Mouse (Mus musculus): ENCODE results near the gene Fbxw8. TPM values are rescaled to one million over a fixed set of nuclear protein-coding genes. Genes with fewer than 3 reads are reported as not detected.

Fbxw8 gene
- polyA plus RNA-seq, 1 experiment from 2014 or later = 26.3 TPM

DNA sequence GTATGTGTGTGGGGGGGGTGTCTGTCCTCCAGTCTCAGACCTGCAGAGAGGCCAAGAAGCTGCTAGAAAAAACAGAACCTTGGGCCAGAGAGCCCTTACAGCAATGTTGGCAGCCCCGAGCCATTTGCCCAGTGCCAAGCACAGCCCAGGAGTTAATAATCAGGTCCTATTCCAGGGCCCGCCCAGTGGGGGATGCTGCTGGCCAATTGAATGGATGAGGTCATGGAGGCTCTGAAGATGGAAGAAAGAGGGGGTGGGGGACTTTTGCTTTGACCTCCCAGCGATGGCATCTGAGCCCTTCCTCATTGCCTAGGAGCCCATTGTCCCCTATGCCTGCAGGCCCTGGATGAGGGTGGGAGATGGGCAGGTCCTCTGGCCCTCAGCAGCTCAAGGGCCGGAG is 123.8 kb downstream of the Fbxw8 start:
- Histone ChIP-seq H3K36me3 (ENCODE audit: insufficient read depth, low read length) (no peaks in the 10 kb centered on the region), H3K4me3 (ENCODE audit: low read length) (no peak overlapping the region), H3K9me3 (ENCODE audit: low read length) (peaks cover 4% of the 10 kb centered on the region; the same call in 1 of the 2 replicates), H3K4me2 (replicated peaks; ENCODE audit: low read depth, low read length) (no peak overlapping the region), H3K9ac (replicated peaks; ENCODE audit: low read length) (no peak overlapping the region), H3K27ac (ENCODE audit: low read length) (no peak overlapping the region), H3K4me1 (ENCODE audit: insufficient read depth, low read length) (peaks cover 28% of the 10 kb centered on the region), H3K27me3 (ENCODE audit: insufficient read depth, low read length) (peaks cover 38% of the 10 kb centered on the region)
- ATAC-seq (ENCODE audit: low FRiP score, low TSS enrichment) = no peak
- 53% methylated on average over 4 of the region's 4 CpGs for whole genome bisulfite sequencing

DNA sequence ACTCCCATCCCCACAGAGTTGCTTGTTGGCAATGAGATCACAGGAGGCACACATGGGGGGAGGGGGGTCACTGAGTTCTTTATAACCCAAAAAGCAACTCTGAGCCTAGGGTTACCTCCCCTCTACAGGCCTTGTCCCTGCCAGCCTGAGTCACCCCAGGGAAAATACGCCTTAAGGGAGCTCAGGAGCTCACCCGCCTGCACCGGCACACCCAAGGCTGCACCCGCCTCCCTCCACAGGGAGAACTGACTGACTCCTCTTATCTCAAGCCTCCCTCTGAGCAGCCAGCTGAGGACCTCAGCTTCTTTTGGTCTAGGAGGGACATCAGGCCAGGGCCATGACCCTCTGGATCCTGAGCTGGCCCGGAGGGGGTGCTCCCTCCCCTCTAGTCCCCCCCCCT is 124.2 kb downstream of the Fbxw8 start:
- Histone ChIP-seq H3K27ac (ENCODE audit: low read length) (no peak overlapping the region), H3K4me2 (replicated peaks; ENCODE audit: low read depth, low read length) (no peak overlapping the region), H3K9me3 (ENCODE audit: low read length) (peaks cover 4% of the 10 kb centered on the region; the same call in 1 of the 2 replicates), H3K36me3 (ENCODE audit: insufficient read depth, low read length) (no peaks in the 10 kb centered on the region), H3K27me3 (ENCODE audit: insufficient read depth, low read length) (peaks cover 42% of the 10 kb centered on the region), H3K4me3 (ENCODE audit: low read length) (no peak overlapping the region), H3K4me1 (ENCODE audit: insufficient read depth, low read length) (peaks cover 31% of the 10 kb centered on the region), H3K9ac (replicated peaks; ENCODE audit: low read length) (no peak overlapping the region)
- WGBS = 62% methylated on average over 5 of the region's 5 CpGs
- no peak for ATAC-seq (ENCODE audit: low FRiP score, low TSS enrichment)

DNA sequence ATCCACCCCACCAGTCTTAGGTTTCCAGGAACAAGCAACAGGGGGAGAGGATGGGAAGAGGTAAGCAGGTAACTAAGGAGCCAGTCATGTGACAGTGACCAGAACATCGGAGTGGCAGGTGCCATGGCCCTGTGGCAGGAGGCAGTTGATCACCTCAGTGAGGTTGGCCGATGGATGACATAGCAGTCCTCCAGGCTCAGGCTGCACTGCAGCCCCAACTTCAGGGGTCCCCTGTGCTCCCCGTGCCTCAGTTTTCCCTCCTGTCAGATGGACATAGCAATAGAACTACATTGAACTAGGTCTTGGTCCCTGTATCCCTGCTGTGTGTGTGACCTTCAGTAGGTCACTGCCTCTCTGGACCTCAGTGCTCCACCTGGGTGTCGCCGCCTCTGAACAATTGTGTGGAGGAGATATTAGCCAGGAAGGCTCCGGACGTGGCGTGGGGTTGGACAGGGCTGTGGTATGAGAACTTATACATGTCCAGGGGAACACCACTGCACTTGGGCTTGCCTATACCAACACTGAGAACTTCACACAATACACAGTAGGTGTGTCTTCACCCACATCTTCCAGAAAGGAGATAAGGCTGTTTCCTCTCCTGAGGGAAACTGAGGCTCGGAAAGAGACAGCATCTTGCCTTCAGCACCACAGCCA is 125.1 kb downstream of the Fbxw8 start:
- Histone ChIP-seq H3K4me3 (ENCODE audit: low read length) (no peak overlapping the region), H3K27me3 (ENCODE audit: insufficient read depth, low read length) (peaks cover 49% of the 10 kb centered on the region), H3K9ac (replicated peaks; ENCODE audit: low read length) (no peak overlapping the region), H3K4me1 (ENCODE audit: insufficient read depth, low read length) (peaks cover 31% of the 10 kb centered on the region), H3K36me3 (ENCODE audit: insufficient read depth, low read length) (no peaks in the 10 kb centered on the region), H3K27ac (ENCODE audit: low read length) (no peak overlapping the region), H3K9me3 (ENCODE audit: low read length) (peaks cover 2% of the 10 kb centered on the region; the same call in 1 of the 2 replicates), H3K4me2 (replicated peaks; ENCODE audit: low read depth, low read length) (no peak overlapping the region)
- ATAC-seq (ENCODE audit: low FRiP score, low TSS enrichment) = no peak
- 90% methylated on average over 9 of the region's 9 CpGs for WGBS

DNA sequence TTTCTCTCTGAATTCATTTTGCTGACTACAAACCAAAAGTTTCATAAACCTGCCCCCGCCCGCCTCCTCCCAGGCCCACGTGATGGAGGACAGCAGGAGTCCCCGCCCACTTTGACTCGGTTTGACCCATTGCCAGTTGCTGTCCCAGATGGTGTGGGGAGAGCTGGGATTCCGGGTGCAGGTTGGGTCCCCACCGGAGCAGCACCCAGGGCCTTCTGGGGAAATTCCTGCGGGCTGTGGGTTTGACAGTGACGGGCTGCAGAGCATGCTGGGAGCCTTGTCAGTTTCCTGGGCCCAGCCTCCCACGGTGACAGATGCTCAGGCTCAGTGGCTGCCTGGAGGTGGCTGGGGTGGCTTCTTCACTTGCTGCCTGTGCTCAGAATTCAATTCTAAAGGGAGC is 125.8 kb downstream of the Fbxw8 start:
- Histone ChIP-seq H3K4me3 (ENCODE audit: low read length) (peak overlapping the region; percentile 69), H3K36me3 (ENCODE audit: insufficient read depth, low read length) (no peaks in the 10 kb centered on the region), H3K27ac (ENCODE audit: low read length) (no peak overlapping the region), H3K27me3 (ENCODE audit: insufficient read depth, low read length) (peaks cover 49% of the 10 kb centered on the region), H3K9me3 (ENCODE audit: low read length) (no peaks in the 10 kb centered on the region), H3K9ac (replicated peaks; ENCODE audit: low read length) (peak overlapping the region; percentile 7; the same call in 1 of the 2 replicates), H3K4me2 (replicated peaks; ENCODE audit: low read depth, low read length) (peak overlapping the region; percentile 100), H3K4me1 (ENCODE audit: insufficient read depth, low read length) (peaks cover 31% of the 10 kb centered on the region)
- ATAC-seq (ENCODE audit: low FRiP score, low TSS enrichment) = 0 out of 2 replicates have a peak, but pooled peaks have one; percentile 13
- WGBS = 7% methylated on average over 10 of the region's 10 CpGs

DNA sequence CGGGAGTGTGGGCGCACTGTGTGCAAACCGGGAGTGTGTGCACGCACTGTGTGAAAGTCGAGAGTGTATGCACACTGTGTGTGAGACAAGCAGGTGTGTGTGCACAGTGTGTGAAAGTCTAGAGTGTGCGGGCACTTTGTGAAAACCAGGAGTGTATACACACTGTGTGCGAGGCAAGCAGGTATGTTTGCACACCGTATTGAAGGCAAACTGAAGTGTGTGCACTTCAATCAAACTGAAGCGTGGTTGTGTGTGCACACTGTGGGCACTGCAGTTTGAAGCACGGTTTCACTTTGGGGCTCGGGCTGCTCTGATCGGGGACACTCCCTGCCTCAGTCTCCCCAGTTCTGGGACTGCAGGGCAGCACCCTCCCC is 126.2 kb downstream of the Fbxw8 start:
- H3K27ac ChIP-seq (ENCODE audit: low read length) = no peak overlapping the region
- peak; percentile 37; the same call in 1 of the 2 replicates for ATAC-seq (ENCODE audit: low FRiP score, low TSS enrichment)
- H3K4me3 ChIP-seq (ENCODE audit: low read length) = peak overlapping the region; percentile 69
- H3K9me3 ChIP-seq (ENCODE audit: low read length) = no peaks in the 10 kb centered on the region
- WGBS = 10% methylated on average over 12 of the region's 12 CpGs
- H3K9ac ChIP-seq (replicated peaks; ENCODE audit: low read length) = peak overlapping the region; percentile 7
- no peaks in the 10 kb centered on the region for H3K36me3 ChIP-seq (ENCODE audit: insufficient read depth, low read length)
- peaks cover 49% of the 10 kb centered on the region for H3K27me3 ChIP-seq (ENCODE audit: insufficient read depth, low read length)
- H3K4me1 ChIP-seq (ENCODE audit: insufficient read depth, low read length) = peaks cover 31% of the 10 kb centered on the region
- peak overlapping the region; percentile 100 for H3K4me2 ChIP-seq (replicated peaks; ENCODE audit: low read depth, low read length)

DNA sequence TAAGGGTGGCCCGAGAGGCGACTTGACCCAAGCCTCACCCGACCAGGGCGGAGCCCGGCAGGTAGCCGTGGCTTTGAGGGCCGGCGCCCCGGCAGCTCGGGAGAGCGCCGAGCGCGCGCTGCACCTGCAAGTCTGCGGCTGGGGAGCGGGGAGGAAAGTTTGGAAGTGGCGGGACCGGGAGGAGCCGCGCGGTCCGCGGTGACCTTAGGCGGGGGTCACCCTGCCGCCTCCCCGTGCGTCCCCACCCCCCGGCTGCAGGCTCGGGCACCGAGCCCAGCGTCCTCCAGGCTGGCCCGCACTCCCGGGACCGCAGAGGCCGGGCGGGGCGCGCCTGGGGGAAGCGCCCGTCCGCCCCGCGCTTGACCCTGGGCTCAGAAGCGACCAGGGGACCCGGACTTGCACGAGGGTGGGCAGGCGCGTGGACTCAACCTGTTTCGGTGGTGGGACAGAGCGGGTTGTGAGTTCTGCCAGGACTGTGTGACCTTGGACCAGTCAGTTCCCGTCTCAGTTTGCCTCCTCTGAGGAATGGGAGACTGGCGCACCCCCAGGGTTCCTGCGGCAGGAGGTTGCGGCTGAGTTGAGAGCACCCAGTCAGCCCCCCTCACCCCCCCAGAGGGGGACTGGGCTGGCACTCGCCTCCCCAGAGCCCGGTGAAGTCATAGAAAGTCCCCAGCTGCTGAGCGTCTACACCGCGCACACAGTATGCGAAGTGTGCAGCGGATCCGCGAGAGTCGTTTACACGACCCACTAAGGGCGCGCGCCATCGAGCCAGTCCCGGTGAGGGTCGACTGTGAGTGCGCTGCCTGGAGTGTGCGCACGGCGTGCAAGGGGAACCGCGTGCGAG is 126.9 kb downstream of the Fbxw8 start:
- H3K36me3 ChIP-seq (ENCODE audit: insufficient read depth, low read length) = no peaks in the 10 kb centered on the region
- H3K4me3 ChIP-seq (ENCODE audit: low read length) = peak overlapping the region; percentile 69
- no peaks in the 10 kb centered on the region for H3K9me3 ChIP-seq (ENCODE audit: low read length)
- peaks cover 31% of the 10 kb centered on the region for H3K4me1 ChIP-seq (ENCODE audit: insufficient read depth, low read length)
- H3K27me3 ChIP-seq (ENCODE audit: insufficient read depth, low read length) = peaks cover 49% of the 10 kb centered on the region
- peak; percentile 25; the same call in 1 of the 2 replicates for ATAC-seq (ENCODE audit: low FRiP score, low TSS enrichment)
- H3K9ac ChIP-seq (replicated peaks; ENCODE audit: low read length) = peak overlapping the region; percentile 69
- WGBS = 1% methylated on average over 67 of the region's 79 CpGs
- H3K4me2 ChIP-seq (replicated peaks; ENCODE audit: low read depth, low read length) = peak overlapping the region; percentile 100
- no peak overlapping the region for H3K27ac ChIP-seq (ENCODE audit: low read length)

DNA sequence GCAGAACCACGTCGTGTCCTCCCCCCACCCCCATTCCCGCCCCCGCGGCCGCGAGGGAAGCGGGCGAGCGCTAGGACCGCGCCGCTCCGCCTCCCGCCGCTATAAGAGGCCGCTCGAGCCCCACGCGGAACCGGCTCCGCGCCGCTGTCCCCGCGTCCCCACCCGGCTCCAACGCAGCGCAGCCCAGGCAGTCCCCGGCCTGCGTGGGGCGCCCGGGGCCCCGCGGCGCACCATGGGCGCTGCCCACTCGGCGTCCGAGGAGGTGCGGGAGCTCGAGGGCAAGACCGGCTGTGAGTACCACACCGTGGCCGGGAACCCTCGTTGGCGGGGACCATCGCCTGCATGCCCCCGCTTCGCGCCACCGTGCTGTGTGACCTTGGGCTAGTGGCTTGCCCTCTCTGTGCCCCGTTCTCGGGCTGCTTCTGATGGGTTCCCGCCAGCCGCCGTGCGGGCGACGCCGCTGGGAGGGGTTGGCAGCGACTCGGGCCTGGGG is 127.5 kb downstream of the Fbxw8 start, which contains the start of gene Tesc:
TSS of gene Tesc (plus strand) at position 46 of the 493 bp plus-strand sequence.
- Histone ChIP-seq H3K9me3 (ENCODE audit: low read length) (no peaks in the 10 kb centered on the region), H3K27ac (ENCODE audit: low read length) (no peak within 1 kb of the TSS), H3K27me3 (ENCODE audit: insufficient read depth, low read length) (peaks cover 49% of the 10 kb centered on the region), H3K36me3 (ENCODE audit: insufficient read depth, low read length) (no peaks in the 10 kb centered on the region), H3K9ac (replicated peaks; ENCODE audit: low read length) (peak within 1 kb of the TSS; percentile 69), H3K4me1 (ENCODE audit: insufficient read depth, low read length) (peaks cover 31% of the 10 kb centered on the region), H3K4me2 (replicated peaks; ENCODE audit: low read depth, low read length) (peak within 1 kb of the TSS; percentile 100), H3K4me3 (ENCODE audit: low read length) (peak within 1 kb of the TSS; percentile 69)
- ATAC-seq (ENCODE audit: low FRiP score, low TSS enrichment) = no peak; the same call in 1 of the 2 replicates
- WGBS = 0% methylated on average over 42 of the region's 63 CpGs

DNA sequence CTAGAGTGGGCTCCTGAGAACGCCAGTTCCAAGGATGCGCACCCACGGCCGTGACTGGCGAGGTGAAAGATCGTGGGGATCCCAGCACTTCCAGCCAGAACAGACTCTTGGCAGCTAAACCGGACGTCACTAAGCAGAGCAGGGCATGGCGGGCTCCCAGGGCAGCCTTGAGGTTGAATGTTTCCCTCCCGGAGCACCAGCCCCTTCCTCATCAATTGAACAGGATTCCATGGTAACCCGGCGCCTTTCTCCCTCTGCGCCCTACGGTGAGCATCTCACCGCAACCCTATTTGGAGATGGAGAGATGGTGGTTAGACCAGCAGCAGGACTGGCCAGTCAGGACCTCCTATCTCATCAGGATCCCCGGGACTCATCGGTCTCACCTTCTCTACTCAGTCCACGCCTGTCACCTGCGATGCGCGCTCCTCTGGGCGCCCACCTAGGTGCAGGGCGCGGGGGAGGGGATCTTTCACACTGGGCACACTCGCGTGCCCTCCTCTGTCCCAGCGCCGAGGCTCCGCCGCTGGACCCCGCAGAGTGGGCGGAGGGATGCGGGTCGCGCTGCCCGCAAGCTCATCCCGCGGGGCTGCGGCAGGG is 128.1 kb downstream of the Fbxw8 start:
- WGBS = 1% methylated on average over 39 of the region's 39 CpGs

DNA sequence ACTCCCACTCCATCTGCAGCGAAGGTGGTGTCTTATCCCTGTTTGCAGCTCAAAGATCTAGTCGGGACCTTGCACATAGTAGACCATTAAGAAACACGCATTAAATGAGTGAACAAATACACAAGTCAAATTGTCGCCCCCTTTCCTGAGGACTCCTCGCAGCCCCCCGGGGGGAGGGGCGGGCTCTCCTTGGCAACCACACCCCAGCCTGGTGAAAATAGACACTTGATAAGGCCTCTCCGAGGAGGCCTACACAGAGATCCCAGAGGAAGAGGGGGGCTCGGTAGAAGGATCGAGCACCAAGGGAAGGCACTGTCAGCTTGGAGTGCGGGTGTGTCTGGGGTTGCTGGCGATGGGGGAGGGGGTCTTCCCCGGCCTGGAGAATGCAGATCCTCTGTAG is 128.9 kb downstream of the Fbxw8 start:
- peak overlapping the region; percentile 100; the same call in 1 of the 2 replicates for H3K4me2 ChIP-seq (replicated peaks; ENCODE audit: low read depth, low read length)
- WGBS = 4% methylated on average over 13 of the region's 13 CpGs
- H3K9ac ChIP-seq (replicated peaks; ENCODE audit: low read length) = peak overlapping the region; percentile 20; the same call in 1 of the 2 replicates
- H3K36me3 ChIP-seq (ENCODE audit: insufficient read depth, low read length) = no peaks in the 10 kb centered on the region
- no peak for ATAC-seq (ENCODE audit: low FRiP score, low TSS enrichment)
- H3K4me3 ChIP-seq (ENCODE audit: low read length) = 0 out of 2 replicates have a peak overlapping the region, but pooled peaks have one; percentile 2
- H3K27ac ChIP-seq (ENCODE audit: low read length) = no peak overlapping the region
- peaks cover 49% of the 10 kb centered on the region for H3K27me3 ChIP-seq (ENCODE audit: insufficient read depth, low read length)
- H3K4me1 ChIP-seq (ENCODE audit: insufficient read depth, low read length) = peaks cover 31% of the 10 kb centered on the region
- H3K9me3 ChIP-seq (ENCODE audit: low read length) = no peaks in the 10 kb centered on the region

More for the DNA sequence above, 128.1 kb downstream of the Fbxw8 start:
- ATAC-seq (ENCODE audit: low FRiP score, low TSS enrichment) = peak; percentile 17; the same call in 1 of the 2 replicates
- peak overlapping the region; percentile 69 for H3K4me3 ChIP-seq (ENCODE audit: low read length)
- peaks cover 49% of the 10 kb centered on the region for H3K27me3 ChIP-seq (ENCODE audit: insufficient read depth, low read length)
- H3K4me1 ChIP-seq (ENCODE audit: insufficient read depth, low read length) = peaks cover 31% of the 10 kb centered on the region
- H3K36me3 ChIP-seq (ENCODE audit: insufficient read depth, low read length) = no peaks in the 10 kb centered on the region
- no peaks in the 10 kb centered on the region for H3K9me3 ChIP-seq (ENCODE audit: low read length)
- peak overlapping the region; percentile 100 for H3K4me2 ChIP-seq (replicated peaks; ENCODE audit: low read depth, low read length)
- H3K27ac ChIP-seq (ENCODE audit: low read length) = no peak overlapping the region
- H3K9ac ChIP-seq (replicated peaks; ENCODE audit: low read length) = peak overlapping the region; percentile 69

Measured in kidney, embryonic 16.5 days (tissue).